Mouse (Mus musculus) B cell, adult 2 months (primary cell): Measurements from ENCODE around the gene Hormad1.

Experiments
- DNase-seq, 2 experiments: peaks; one replicate each; pipeline ENCODE4 v3.0.0; 2022

Gene Hormad1

DNA sequence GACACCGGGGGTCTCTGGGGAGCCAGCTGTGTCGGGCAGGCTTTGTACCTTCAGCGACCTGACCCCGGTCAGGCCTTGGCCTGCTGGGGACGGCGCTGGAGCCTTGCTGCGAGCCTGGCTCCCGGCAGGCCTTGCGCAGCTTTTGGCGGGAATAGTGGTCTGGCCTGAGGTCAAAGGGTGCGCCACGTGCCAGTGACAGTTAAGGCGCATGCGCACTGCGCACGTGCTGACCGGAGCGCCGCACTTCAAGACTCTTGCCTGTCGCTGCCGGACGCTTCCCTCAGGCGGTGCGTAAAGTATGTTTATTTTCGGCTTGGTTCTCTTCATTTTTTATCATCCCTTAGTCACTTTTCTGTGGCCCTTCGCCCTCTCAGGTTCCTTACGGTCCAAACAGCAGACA is at the start of gene Hormad1:
Hormad1 (plus strand) TSS at position 241 of the 400 bp plus-strand sequence.
- DNase-seq, result no peak

DNA sequence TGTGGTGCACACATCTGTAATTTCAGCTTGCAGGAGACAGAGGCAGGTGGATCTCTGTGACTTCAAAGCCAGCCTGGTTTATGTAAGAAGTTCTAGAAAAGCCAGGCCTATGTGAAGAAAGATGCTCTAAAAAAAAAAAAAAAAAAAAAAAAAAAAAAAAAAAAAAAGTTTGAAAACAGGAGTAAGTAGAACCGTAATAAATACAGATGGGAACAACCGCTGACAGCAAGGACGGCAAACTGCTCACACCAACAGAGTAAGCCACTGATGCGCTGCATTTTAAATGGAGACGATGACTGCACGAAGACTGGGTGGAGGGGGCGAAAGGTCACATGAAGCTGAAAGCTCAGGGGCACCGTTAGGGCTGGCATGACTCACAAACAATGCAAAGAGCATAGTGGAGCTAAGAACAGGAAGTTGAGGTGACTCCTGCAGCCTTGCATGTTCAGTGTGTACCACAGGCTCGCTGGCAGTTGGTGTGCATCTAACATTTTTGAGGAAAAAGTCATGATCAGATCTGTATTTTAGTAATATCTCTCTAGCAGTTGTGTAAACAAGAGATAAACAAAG is 47.8 kb upstream of the Hormad1 start:
- peak; percentile 47 to 55 for DNase-seq

DNA sequence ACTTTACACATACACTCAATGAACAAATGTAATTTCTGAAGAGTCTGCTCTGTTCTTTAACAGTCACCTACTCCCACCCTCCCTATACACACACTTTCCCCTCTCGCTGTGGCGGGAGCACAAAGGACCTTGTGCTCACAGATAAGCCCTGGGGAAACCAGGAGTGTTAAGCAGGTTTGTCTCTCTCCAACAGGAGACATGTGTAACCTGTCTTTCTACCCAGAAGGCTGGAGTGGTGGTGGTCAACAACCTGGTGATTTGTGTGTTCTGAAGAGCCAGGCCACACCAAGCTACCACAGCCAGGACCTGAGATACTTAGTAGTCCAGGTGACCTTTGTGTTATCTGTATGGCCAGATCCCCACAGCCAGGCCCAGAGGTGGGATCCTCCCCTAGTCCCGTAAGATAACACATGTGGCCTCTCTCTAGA is 42.8 kb upstream of the Hormad1 start:
- DNase-seq, result no peak

DNA sequence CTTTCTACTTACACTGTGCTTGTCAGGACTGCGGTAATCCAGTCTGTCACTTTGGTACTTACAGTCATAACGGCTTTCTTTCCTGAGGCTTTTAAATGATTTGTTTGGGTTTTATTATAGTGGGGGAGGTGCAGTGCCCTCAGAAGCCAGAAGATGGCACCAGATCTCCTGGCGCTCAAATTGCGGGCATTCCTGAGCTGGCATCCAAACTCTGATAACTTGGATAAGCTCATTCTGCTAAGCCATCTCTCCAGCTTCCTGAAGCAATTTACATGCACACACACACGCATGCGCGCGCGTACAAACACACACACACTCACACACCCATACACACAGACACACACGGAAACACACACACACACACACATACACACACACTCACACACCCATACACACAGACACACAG is 42.0 kb upstream of the Hormad1 start:
- peak; percentile 73 for DNase-seq

DNA sequence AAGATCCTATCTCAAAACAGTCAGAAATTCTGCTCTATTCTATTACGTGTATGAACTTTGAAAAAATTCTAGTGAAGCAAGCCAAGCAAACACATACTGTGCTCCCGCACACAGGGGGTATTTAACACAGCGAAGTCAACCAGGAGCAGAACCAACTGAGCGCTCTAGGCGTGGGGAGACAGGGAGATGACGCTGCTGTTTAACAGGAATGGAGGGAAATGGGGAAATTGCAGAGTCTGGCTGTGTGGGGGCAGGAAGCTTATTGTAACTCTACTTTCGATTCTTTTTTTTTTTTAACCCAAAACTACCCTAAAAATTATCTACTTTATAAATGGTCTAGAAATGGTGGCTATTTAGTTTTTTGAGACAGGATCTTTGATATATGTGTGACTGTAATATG is 40.6 kb upstream of the Hormad1 start:
- no peak for DNase-seq

DNA sequence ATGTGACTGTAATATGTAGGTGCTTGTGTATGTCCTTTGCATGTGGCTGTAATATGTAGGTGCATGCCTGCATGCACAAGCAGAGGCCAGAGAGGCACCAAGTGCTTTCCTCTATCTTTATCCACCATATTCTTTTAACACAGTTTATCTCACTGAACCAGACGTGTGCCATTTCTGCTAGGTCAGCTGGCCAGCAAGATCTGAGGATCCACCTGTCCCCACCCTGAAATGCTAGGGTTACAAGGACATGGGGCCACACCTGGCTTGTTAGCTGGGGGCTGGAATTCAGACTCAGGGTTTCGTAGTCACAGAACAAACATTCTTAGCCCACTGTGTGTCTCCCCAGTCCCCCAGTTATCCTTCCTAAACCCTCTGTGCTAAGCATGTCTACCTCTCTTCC is 40.2 kb upstream of the Hormad1 start:
- no peak for DNase-seq

DNA sequence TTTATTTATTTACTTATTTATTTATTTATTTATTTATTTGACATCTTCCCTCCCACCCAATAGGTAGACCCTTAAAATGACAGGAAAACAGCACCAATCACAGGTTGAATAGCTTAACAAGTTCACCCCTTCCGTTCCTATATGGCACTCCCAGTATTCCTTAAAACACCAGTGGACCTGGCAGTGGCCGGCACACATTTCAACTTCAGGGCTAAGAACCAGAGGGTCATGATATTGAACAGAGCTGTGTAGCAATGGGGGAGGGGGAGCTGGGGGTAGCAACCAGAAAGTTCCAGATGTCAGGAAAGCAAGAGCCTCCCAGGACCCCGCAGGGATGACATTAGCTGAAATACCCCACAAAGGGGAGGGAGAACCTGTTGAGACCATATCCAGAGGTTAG is 39.4 kb upstream of the Hormad1 start:
- DNase-seq, result no peak

DNA sequence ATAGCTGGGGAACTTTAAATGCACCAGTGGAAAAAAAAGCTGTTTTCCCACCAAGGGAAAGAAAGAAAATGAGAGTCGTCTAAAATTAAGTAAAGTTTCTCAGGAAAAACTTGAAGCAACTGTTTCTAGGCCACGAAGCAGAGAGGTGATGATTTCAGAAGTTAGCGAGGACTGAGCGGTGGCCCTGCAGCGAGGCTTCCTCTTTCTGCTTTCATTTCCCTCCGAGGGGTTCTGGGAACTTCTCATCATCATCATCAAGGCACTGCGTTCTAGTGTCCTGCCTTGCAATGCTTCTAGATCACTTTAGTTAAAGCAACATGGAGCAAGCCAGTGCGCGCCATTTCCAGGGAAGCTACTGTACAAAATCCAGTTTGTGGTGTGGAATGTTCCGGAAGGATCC is 38.3 kb upstream of the Hormad1 start:
- peak; percentile 67 to 72 for DNase-seq

DNA sequence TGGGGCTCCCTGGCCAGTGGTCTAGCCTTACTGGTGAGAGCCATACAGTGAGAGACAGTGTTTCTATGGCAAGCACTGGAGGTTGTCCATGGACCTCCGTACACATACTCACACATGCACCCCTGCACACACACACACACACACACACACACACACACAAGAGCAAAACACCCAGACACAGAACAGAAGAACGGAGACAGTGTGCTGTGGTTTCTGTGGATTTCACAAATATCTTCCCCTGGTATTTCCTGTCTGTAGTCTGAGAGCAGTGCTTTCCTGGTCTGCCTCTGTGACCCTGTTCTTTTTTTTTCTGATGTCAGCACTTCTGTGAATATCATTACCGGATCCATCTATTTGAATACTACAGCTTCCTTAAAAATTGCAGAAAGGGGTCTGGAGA is 35.8 kb upstream of the Hormad1 start:
- peak in 1 of 2 experiments; percentile 29 for DNase-seq

DNA sequence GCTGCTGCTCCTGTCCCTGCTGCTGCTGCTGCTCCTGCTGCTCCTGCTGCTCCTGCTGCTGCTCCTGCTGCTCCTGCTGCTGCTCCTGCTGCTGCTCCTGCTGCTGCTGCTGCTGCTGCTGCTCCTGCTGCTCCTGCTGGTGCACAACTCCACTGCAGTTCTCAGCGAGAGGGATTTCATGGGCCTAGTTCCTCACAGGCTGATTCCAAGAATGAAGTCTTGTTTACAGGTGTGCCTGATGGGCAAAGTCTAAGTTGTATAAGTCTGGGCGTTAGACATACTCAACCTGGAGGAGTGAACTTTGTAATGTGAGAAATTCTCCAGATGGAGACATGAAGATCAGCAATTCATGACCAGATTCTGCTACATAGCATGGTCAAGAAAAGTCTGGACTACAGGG is 34.8 kb upstream of the Hormad1 start:
- no peak for DNase-seq

DNA sequence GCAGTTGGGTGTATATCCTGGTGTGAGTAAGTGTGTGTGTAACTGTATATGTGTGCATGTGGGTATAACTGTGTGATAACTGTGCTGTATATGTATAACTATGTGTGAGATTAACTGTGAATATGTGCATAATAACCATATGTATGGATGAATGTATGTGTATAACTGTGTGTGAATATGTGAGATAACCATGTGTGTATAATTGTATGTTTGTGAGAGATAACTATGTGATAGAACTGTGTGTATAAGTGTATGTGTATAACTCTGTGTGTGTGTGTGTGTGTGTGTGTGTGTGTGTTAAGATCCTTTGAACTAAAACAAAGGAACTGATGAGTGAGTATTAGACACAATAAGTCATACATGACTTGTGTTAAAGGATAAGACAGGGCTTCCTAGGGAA is 33.4 kb upstream of the Hormad1 start:
- no peak for DNase-seq

DNA sequence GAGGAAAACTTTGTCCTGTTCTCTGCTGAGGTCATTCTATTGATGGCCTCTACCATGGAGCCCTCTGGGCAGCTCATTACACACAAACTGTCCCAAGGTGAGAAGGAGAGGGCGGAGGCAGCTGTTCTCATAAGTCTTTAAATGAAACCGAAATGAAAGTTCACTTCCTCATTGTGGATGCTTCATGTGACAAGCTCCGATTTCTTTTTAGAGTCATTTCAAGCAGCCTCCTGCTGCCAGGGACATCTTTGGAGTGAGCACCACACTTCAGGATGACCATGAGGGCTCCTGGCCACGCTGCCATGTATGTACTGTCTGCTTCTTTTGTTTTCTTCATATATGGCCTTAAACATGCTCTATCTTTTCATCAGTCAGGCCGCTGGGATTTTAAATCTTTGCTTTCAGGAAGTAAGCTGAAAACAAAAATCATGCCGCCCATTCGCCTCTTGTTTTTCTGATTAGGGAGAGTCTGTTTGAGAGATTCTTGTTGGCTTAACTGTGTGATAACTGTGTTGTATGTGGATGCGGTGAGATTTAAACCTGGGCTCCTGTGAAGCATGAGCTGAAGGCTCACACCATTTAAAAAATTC is 32.8 kb upstream of the Hormad1 start, which contains the start of gene Ctss:
Ctss (plus strand) TSS at position 165 of the 590 bp plus-strand sequence.
- peak; percentile 78 for DNase-seq

DNA sequence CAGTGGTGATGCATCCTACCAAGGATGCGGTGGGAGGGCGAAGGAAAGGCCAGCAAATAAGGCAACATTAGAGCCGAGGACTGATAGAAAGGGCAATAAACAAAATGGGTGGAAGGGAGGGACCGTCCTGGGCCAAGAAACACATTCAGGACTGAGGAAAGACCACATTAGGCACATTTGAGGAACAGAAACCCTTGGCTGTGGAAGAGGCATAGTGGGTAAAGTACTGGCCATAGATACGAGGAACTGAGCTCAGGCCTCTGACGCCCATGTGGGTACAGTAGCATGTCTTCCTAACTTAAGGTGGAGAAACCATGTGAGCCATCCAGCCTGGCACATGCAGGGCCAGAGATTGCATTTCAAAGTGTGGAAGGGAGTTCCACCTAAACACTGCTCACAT is 29.7 kb upstream of the Hormad1 start:
- DNase-seq, result peak; percentile 37 to 49

DNA sequence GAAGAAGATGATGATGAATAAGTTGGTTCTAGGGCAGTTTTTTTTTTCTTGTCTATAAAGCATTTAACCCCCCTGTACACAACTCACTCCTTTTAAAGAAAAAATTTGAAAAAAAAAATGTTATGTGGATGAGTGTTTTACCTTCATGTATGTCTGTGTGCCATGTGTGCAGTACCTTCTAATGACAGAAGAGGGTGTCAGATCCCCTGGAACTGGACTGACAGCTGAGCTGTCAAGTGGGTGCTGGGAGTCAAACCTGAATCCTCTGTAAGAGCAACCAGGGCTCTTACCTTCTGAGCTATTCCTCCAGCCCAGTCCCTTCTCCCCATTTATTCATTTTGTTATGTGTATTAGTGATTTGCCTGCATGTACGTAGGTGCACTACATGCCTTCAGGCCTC is 28.5 kb upstream of the Hormad1 start:
- no peak for DNase-seq

DNA sequence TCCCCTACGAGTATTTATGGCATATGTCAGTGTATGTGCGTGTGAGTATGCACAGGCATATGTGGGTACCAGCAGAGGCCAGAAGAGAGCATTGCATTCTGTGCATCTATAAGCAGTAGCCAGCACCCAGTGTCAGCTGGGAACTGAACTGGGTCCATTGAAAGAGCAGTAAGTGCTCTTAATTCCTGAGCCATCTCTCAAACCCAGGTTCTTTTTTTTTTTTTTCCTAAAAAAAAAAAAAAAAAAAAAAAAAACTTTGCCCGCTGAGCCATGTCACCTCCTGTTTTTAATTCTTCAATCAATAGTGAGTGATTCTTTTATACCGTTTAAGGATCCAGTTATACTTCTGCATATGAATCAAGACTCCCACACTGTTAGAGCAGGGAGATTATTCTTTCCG is 26.1 kb upstream of the Hormad1 start:
- no peak for DNase-seq

DNA sequence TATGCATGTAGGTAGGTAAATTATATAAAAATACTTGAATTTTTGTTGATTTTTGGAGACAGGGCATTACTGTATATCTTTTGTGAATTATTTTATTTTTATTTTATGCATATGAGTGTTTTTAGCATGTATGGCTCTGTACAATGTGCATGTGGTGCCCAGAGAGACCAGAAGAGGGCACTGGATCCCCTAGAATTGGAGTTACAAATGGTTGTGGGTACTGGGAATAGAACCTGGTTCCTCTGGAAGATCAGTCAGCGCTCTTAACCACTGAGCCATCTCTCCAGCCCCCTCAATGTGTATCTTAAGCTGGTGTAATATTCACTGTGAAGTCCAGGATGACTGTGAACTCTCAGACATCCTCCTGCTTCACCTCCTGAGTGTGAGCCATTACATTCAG is 24.6 kb upstream of the Hormad1 start:
- DNase-seq, result no peak

DNA sequence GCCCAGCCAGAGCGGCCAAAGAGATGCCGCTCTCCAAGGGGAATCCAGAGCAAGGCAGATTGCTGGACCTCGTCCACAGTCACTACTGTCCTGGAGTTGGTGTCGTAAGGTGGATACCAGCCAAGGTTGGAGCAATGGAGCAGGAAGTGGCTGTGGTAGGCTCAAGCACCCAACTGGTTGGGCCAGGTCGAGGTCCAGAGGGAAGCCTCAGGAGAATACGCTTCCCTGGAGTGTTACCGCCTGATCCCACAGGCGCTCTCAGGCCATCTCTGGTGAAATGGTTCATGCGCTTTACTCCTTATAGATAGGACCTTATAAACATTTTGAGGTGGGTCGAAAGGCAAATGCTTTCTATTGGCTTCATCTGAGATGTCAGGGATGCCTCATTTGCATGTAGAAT is 20.5 kb upstream of the Hormad1 start:
- no peak for DNase-seq

DNA sequence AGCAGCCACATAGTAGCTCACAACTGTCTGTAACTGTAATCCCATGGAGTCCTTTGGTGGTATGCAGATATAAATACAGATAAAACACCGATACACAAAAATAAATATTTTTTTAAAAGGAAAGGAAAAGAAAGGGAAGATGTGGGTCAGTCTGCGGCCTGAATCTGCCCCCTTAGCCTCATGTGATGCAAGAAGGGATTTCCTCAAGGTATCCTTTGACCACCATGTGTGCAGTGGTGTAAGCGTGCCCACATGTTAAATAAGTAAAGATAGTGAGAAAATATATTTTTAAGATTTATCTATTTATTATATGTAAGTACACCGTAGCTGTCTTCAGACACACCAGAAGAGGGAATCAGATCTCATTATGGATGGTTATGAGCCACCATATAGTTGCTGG is 19.6 kb upstream of the Hormad1 start:
- no peak for DNase-seq

DNA sequence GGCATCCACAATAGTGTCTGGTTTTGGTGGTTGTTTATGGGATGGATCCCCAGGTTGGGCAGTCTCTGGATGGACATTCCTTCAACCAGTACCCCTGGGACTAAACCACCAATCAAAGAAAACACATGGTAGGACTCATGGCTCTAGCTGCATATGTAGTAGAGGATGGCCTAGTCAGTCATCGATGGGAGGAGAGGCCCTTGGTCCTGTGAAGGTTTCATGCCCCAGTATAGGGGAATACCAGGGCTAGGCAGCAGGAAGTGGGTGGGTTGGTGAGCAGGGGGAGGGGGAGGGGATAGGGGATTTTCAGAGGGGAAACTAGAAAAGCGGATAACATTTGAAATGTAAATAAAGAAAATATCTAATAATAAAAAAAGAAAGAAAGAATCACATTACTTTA is 18.3 kb upstream of the Hormad1 start:
- DNase-seq, result peak; percentile 48 to 60

DNA sequence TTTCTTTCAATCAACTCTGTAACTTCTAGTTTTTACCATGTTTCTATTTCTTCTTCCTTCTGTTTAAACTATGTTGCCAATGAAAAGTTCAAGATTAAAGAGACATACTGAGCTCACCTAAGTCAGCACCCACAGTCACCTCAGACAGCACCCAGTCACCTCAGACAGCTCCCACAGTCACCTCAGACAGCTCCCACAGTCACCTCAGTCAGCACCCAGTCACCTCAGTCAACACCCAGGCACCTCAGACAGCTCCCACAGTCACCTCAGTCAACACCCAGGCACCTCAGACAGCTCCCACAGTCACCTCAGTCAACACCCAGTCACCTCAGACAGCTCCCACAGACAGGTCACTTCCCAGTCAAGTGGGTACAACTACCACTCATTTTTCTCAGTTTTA is 17.3 kb upstream of the Hormad1 start:
- DNase-seq, result no peak

DNA sequence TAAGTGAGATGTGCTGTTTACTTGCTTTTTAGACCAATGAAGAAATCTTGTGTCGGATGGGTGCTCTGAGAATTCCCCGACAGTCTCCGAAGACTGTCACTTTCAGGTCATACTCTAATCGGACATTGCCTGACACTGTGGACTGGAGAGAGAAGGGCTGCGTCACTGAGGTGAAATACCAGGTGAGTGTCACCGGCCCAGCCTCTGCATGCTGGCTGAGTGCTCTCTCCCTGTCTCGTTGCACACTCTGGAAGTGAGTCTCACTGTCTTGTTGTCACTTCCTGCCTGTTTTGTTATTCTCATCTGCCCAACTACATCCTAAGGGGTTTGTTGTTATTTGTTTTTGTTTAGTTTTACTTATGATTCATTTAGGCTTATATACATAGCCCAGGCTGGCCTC is 16.5 kb upstream of the Hormad1 start:
- DNase-seq, result no peak

DNA sequence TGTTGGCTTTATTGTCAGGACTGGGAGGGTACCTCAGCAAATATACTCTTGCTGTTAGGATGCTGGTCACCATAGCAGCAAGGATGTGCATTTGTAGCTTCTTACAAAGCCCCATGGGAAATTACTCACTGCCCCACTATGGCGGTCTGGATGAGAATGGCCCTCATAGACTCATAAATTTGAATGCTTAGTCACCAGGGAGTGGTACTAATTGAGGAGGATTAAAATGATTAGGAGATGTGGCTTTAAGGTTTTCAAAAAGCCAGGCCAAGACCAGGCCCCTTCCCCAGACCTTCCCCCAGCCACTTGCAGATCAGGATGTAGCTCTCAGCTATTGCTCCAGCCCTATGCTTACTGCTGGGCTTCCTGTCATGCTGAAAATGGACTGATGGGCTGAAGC is 9.3 kb upstream of the Hormad1 start:
- no peak for DNase-seq

DNA sequence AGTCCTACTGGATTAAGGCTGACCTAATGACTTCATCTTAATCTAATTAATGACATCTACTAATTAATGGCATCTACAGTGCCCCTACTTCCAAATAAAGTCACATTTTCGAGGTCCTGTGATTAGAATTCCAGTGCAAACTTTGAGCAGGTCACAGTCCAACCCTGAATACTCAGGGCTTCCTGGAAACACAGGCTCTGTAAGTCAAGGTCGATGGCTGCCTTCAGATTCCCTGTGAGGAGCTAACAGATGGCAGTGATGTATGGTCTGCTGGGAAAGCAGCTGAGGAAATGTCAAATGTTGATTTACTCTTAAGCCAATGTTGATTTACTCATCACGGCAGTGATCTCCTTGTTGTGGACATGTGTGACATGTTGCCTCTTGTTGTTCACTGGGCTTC is 5.5 kb upstream of the Hormad1 start:
- DNase-seq, result no peak

DNA sequence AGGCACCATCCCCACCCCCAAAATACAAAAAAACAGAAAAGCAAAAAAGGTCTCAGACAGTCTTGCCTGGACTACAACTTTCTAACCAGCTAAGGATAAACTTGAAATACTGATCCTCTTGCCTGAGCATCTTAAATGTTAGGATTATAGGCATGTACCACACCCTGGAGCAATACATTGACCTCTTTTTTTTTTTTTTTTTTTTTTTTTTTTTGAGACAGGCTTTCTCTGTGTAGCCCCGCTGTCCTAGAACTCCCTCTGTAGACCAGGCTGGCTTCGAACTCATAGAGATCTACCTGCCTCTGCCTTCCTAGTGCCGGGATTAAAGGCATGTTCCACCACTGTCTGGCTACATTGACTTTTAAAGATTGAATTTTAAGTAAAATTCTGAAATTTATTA is 1.3 kb downstream of the Hormad1 start:
- no peak for DNase-seq

DNA sequence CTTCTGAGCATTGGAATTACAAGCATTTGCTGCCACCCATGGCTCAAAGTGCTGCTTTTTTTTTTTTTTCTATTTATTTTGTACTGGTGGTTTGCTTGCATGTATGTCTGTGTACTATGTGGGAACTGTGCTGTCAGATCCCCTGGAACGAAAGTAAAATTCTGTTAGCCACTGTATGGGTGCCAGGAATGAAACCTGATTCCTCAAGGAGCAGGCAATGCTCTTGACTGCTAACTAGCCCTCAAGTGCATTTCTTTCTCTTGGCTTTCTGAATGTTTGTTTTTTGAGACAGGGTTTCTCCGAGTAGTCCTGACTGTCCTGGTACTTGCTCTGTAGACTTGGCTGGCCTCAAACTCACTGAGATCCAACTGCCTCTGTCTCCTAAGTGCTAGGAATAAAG is 2.3 kb downstream of the Hormad1 start:
- DNase-seq, result no peak
